Mouse (Mus musculus) heart, embryonic 16.5 days (tissue): ENCODE measurements around the gene Zfp644. TPM values are rescaled to one million over a fixed set of nuclear protein-coding genes. Genes with fewer than 3 reads are reported as not detected.

Experiments
- ATAC-seq: fragments of 200-750 bp; cut with Nextera tagmentation; replicated peaks from 2 replicates; pipeline ENCODE4 v1.8.0; 2017; ENCODE audit warnings: moderate number of reproducible peaks; ENCODE audit not compliant: insufficient read depth, low FRiP score; ENCODE audit errors: extremely low read depth
- H3K27ac ChIP-seq: fragments of 300-500 bp; sonication (generic); 2 replicates; pipeline ENCODE4 v1.5.1; 2014; ENCODE audit warnings: mild to moderate bottlenecking, low read length, control low read depth, moderate library complexity
- H3K27me3 ChIP-seq: fragments of 300-500 bp; sonication (generic); 2 replicates; pipeline ENCODE4 v1.6.1; 2014; ENCODE audit warnings: low read length, mixed read lengths; ENCODE audit not compliant: control insufficient read depth, insufficient read depth
- H3K36me3 ChIP-seq: fragments of 300-500 bp; sonication (generic); 2 replicates; pipeline ENCODE4 v1.6.1; 2014; ENCODE audit not compliant: control insufficient read depth, insufficient read depth
- H3K4me1 ChIP-seq: fragments of 300-500 bp; sonication (generic); 2 replicates; pipeline ENCODE4 v1.6.1; 2014; ENCODE audit warnings: low read length, mixed read lengths; ENCODE audit not compliant: control insufficient read depth, insufficient read depth
- H3K4me2 ChIP-seq: fragments of 300-500 bp; sonication (generic); 2 replicates; pipeline ENCODE4 v1.6.1; 2014; ENCODE audit warnings: low read depth, mild to moderate bottlenecking, control low read depth, low read length
- H3K4me3 ChIP-seq: fragments of 300-500 bp; sonication (generic); 2 replicates; pipeline ENCODE4 v1.5.1; 2014; ENCODE audit warnings: mild to moderate bottlenecking, control low read depth, low read length
- H3K9ac ChIP-seq: fragments of 300-500 bp; sonication (generic); 2 replicates; pipeline ENCODE4 v1.6.1; 2014; ENCODE audit warnings: low read length, control low read depth
- H3K9me3 ChIP-seq: fragments of 300-500 bp; sonication (generic); replicated peaks from 2 replicates; pipeline ENCODE4 v1.6.1; 2016; ENCODE audit warnings: low read length; ENCODE audit not compliant: control insufficient read depth
- WGBS: fragments of 180-500 bp; shearing (Covaris S2); extraction: QIAGEN DNeasy Blood & Tissue Kit; methylation state at CpG from one replicate; pipeline ENCODE4 v1.1.7; 2014; 5-methylcytosine and 5-hydroxymethylcytosine counted together
- polyA plus RNA-seq: library from polyadenylated mRNA; unstranded; fragments of >200 nt; fragmentation: Nextera tagmentation; extraction: Ambion mirVana; gene quantifications from 2 replicates; pipeline ENCODE4 v1.2.1, GENCODE M21; 2015

Gene Zfp644
- polyA plus RNA-seq, 1 experiment from 2014 or later = 35.8 TPM

DNA sequence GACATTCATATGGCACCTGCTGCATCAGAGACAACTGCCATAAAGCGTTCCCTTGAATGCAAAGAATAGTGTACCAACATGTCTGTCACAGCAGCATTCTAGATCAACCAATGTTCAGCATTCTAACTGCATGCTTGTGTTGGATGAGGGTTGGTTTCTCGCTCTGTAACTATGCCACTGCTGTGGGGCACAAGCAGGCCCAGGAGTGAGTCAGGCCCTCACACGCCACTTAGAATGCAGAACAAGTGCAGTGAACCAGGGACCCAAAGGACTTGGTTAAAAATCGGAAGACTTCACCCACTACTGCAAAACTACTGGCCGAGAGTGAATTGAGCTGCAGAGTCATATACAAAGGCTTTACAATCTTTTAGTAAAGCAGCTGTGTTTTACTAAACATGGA, 74.9 kb downstream of the Zfp644 start:
- no peak for ATAC-seq
- 92% methylated on average over 5 of the region's 5 CpGs for WGBS
- Histone ChIP-seq H3K27ac (no peak overlapping the region), H3K4me2 (no peak overlapping the region), H3K36me3 (peaks cover 8% of the 10 kb centered on the region), H3K9me3 (no peaks in the 10 kb centered on the region), H3K4me3 (no peak overlapping the region), H3K9ac (no peak overlapping the region), H3K27me3 (no peaks in the 10 kb centered on the region), H3K4me1 (0 out of 2 replicates have a peak, but pooled peaks cover 4% of the 10 kb centered on the region)

DNA sequence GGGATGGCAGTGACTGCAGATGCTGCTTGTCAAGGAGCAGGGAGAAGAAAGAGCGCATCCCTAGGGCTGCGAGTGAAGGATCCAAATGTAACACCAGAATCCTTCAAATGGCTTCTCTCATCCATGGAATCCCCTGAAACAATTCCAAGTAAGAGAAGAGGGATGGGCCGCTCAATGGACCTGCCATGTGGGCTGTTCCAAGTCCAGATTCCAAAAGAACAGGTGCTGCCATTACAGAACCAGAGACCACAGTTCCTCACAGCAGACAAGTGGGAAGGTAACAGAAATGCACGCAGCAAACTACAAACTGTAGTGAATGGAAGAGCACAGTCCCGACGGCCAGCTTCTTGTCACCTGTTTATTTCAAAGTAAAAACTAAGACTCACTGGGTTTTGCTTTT, 76.6 kb downstream of the Zfp644 start:
- 0 out of 2 replicates have a peak, but pooled peaks cover 4% of the 10 kb centered on the region for H3K4me1 ChIP-seq
- no peak overlapping the region for H3K9ac ChIP-seq
- H3K4me3 ChIP-seq = no peak overlapping the region
- H3K4me2 ChIP-seq = no peak overlapping the region
- ATAC-seq = no peak
- H3K36me3 ChIP-seq = peaks cover 8% of the 10 kb centered on the region
- no peaks in the 10 kb centered on the region for H3K9me3 ChIP-seq
- H3K27me3 ChIP-seq = no peaks in the 10 kb centered on the region
- 94% methylated on average over 6 of the region's 6 CpGs for WGBS
- H3K27ac ChIP-seq = no peak overlapping the region

DNA sequence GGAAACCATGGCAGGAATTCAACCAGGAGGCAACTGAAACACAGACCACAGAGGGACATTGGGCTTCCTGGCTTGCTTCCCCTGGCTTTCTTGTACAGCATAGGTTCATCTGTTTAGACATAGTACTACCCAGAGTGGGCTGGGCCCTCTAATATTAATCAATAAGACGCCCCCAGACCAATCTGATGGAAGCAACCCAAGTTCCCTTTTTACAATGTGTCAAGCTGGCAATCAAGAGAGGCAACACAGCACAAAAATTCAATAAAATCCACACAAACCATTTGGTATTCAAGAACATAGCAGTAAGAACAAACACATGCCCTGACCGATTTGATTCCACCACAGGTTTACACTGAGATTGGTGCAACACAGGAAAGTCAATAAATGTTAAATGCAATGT, 82.1 kb downstream of the Zfp644 start:
- H3K36me3 ChIP-seq = peaks cover 13% of the 10 kb centered on the region
- no peaks in the 10 kb centered on the region for H3K27me3 ChIP-seq
- no peaks in the 10 kb centered on the region for H3K9me3 ChIP-seq
- no peak for ATAC-seq
- 87% methylated on average over 2 of the region's 2 CpGs for WGBS
- H3K27ac ChIP-seq = peak overlapping the region; percentile 2; the same call in 1 of the 2 replicates
- H3K9ac ChIP-seq = no peak overlapping the region
- H3K4me2 ChIP-seq = no peak overlapping the region
- no peaks in the 10 kb centered on the region for H3K4me1 ChIP-seq
- H3K4me3 ChIP-seq = no peak overlapping the region

DNA sequence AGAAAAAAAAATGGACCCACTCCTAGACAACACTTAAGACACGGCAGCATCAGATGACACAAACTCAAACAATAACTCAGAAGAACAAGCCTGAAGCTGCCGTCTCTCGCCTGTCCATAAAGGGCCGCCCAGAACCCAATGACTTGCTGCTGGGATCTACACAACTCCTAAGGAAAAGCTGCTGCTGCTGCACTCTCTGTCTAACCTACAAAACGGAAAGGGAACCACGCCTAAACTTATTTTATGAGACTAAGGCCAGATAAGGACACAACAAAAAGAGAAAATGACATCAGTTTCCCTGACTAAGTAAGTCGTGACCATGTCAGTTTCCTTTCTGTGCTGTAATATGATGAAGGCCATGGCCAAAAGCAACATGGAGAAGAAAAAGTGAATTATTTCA, 82.5 kb downstream of the Zfp644 start:
- ATAC-seq = no peak
- H3K27ac ChIP-seq = peak overlapping the region; percentile 2; the same call in 1 of the 2 replicates
- H3K4me3 ChIP-seq = no peak overlapping the region
- no peak overlapping the region for H3K4me2 ChIP-seq
- H3K36me3 ChIP-seq = peaks cover 13% of the 10 kb centered on the region
- no peaks in the 10 kb centered on the region for H3K27me3 ChIP-seq
- 67% methylated on average over 7 of the region's 7 CpGs for WGBS
- H3K4me1 ChIP-seq = no peaks in the 10 kb centered on the region
- H3K9ac ChIP-seq = no peak overlapping the region
- H3K9me3 ChIP-seq = no peaks in the 10 kb centered on the region

DNA sequence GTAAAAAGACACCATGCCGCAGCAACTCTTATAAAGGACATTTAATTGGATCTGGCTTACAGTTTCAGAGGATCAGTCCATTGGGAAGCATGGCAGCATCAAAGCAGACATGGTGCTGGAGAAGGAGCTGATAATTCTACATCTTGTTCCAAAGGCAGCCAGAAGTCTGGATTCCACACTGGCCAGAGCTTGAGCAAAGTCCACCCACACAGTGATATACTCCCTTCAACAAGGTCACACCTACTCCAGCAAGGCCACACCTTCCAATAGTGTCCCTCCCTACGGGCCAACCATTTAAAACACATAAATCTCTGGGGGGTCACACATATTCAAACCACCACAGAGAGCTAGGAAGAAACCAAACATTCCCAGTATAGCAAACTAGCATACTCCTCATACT, 84.9 kb downstream of the Zfp644 start:
- ATAC-seq = no peak
- WGBS = 87% methylated on average over 2 of the region's 2 CpGs

DNA sequence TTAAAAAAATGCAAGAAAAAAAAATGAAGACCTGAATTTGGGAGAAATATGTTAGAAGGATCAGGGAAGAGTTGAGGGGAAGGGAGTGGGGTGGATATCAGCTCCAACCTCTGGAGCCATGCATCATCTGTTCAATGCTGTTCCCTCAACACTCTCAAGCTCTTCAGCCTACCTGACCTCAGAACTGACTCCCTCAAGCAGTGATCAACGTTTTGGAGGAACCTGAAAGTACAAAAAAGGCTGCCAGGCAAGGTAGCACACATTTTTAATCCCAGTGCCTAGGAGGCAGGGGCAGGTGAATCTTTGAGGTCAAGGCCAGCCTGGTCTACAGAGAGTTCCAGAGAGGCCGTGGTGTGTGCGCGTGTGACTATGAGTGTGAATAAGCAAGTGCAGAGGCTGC, 88.3 kb downstream of the Zfp644 start, which contains the start of gene Gm17304:
TSS of gene Gm17304 (plus strand) at position 301 of the 400 bp plus-strand sequence.
- ATAC-seq = no peak
- no peaks in the 10 kb centered on the region for H3K9me3 ChIP-seq
- 81% methylated on average over 4 of the region's 4 CpGs for WGBS
- H3K27ac ChIP-seq = no peak within 1 kb of the TSS
- peaks cover 5% of the 10 kb centered on the region; the same call in 1 of the 2 replicates for H3K4me1 ChIP-seq
- H3K36me3 ChIP-seq = peaks cover 10% of the 10 kb centered on the region
- H3K9ac ChIP-seq = no peak within 1 kb of the TSS
- no peaks in the 10 kb centered on the region for H3K27me3 ChIP-seq
- no peak within 1 kb of the TSS for H3K4me3 ChIP-seq
- H3K4me2 ChIP-seq = no peak within 1 kb of the TSS

More for the DNA sequence above, 84.9 kb downstream of the Zfp644 start:
- Histone ChIP-seq H3K4me2 (no peak overlapping the region), H3K27me3 (no peaks in the 10 kb centered on the region), H3K27ac (no peak overlapping the region), H3K4me3 (no peak overlapping the region), H3K4me1 (0 out of 2 replicates have a peak, but pooled peaks cover 2% of the 10 kb centered on the region), H3K36me3 (peaks cover 10% of the 10 kb centered on the region), H3K9me3 (no peaks in the 10 kb centered on the region), H3K9ac (no peak overlapping the region)

DNA sequence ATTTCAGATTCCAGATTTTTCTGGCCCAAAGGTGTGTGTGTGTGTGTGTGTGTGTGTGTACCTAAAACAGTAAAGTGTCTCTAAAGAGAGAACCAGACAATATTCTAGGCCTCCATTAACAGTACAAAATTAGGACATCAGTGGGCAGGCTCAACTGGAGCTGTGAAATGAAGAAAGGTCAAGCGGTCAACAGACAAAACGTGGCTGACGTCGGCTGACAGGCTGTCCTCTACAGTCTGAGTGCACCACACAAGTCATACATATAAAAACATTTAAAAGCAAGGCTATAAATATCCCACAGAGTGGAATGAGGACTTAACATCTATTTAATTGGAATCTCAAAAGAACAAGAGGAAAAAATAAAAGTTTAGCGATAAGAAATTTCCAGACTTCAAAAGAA, 90.0 kb downstream of the Zfp644 start:
- Histone ChIP-seq H3K4me2 (no peak overlapping the region), H3K4me1 (peaks cover 5% of the 10 kb centered on the region; the same call in 1 of the 2 replicates), H3K36me3 (peaks cover 7% of the 10 kb centered on the region), H3K4me3 (no peak overlapping the region), H3K9me3 (no peaks in the 10 kb centered on the region), H3K27ac (0 out of 2 replicates have a peak overlapping the region, but pooled peaks have one; percentile 21), H3K27me3 (no peaks in the 10 kb centered on the region), H3K9ac (no peak overlapping the region)
- WGBS = 43% methylated on average over 5 of the region's 5 CpGs
- no peak; the same call in 1 of the 2 replicates for ATAC-seq

DNA sequence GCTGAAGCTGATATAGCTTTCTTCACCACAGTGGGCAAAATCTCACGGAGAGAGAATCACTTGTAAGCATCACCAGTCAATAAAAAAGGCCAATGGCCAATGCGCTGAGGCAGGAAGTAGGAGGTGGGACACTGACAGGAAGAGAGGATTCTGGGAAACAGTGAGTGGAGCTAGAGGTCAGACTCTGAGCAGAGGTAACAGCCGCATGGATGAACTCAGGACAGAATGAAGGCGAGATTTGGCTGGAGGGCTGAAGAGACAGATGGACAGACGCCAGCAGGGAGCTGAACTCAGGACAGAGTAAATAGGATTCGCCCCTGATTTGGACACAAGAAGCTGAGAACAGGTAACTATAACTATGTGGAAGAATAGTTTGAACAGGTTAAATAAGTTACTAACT, 92.0 kb downstream of the Zfp644 start:
- 89% methylated on average over 6 of the region's 6 CpGs for WGBS
- Histone ChIP-seq H3K9ac (no peak overlapping the region), H3K4me3 (no peak overlapping the region), H3K9me3 (no peaks in the 10 kb centered on the region), H3K4me1 (peaks cover 5% of the 10 kb centered on the region; the same call in 1 of the 2 replicates), H3K27me3 (no peaks in the 10 kb centered on the region), H3K36me3 (0 out of 2 replicates have a peak, but pooled peaks cover 3% of the 10 kb centered on the region), H3K27ac (no peak overlapping the region), H3K4me2 (no peak overlapping the region)
- ATAC-seq = no peak

DNA sequence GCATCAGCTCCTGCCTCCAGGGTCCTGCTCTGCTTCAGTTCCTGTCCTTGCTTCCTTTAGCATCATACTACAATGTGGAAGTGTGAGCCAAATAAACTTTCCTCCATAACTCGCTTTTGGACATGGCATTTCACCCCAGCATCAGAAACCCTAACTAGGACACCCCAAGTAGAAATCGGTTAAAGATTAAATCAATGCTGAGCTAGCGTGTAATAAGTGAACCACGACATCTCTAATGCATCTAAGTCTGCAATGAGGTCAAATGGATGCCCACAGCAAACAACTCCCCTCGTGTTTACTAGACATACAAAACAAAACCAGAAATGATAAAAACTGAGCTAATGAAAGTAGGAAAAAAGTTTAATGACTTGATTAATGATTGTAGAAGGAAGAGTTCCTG, 92.7 kb downstream of the Zfp644 start:
- no peak overlapping the region for H3K4me2 ChIP-seq
- ATAC-seq = no peak
- H3K4me3 ChIP-seq = no peak overlapping the region
- H3K9ac ChIP-seq = no peak overlapping the region
- H3K4me1 ChIP-seq = peaks cover 5% of the 10 kb centered on the region; the same call in 1 of the 2 replicates
- H3K36me3 ChIP-seq = 0 out of 2 replicates have a peak, but pooled peaks cover 3% of the 10 kb centered on the region
- no peaks in the 10 kb centered on the region for H3K27me3 ChIP-seq
- no peak overlapping the region for H3K27ac ChIP-seq
- WGBS = 89% methylated on average over 5 of the region's 5 CpGs
- no peaks in the 10 kb centered on the region for H3K9me3 ChIP-seq
